Mouse (Mus musculus): ENCODE results near the gene Sptbn4.

Sptbn4 gene

GRCm38 (mm10) chr7:27473835-27474489, 26.5 kb upstream of the Sptbn4 start:
- DNase-seq = no peak

- peak; percentile 100 for DNase-seq
Observed at GRCm38 (mm10) chr7:27473156-27473834, 25.8 kb upstream of the Sptbn4 start, which contains the start of gene Sertad3. Sertad3 (plus strand) TSS chr7:27473768.

- peak; percentile 39 for DNase-seq
Observed at GRCm38 (mm10) chr7:27472596-27472995, 25.1 kb upstream of the Sptbn4 start.

GRCm38 (mm10) chr7:27471390-27472120, 24.1 kb upstream of the Sptbn4 start:
- peak; percentile 20 for DNase-seq

- DNase-seq = peak; percentile 25
Observed at GRCm38 (mm10) chr7:27467648-27468047, 20.2 kb upstream of the Sptbn4 start.

- no peak for DNase-seq
Observed at GRCm38 (mm10) chr7:27460477-27460876, 13.0 kb upstream of the Sptbn4 start.

- DNase-seq = no peak
Observed at GRCm38 (mm10) chr7:27459640-27460039, 12.2 kb upstream of the Sptbn4 start.

GRCm38 (mm10) chr7:27458614-27459013, 11.1 kb upstream of the Sptbn4 start:
- no peak for DNase-seq

- DNase-seq = no peak
Observed at GRCm38 (mm10) chr7:27455273-27455672, 7.8 kb upstream of the Sptbn4 start.

- no peak for DNase-seq
Observed at GRCm38 (mm10) chr7:27454461-27455121, 7.1 kb upstream of the Sptbn4 start.

GRCm38 (mm10) chr7:27452206-27452770, 4.8 kb upstream of the Sptbn4 start:
- DNase-seq = no peak

GRCm38 (mm10) chr7:27451359-27451758, 3.9 kb upstream of the Sptbn4 start:
- no peak for DNase-seq

GRCm38 (mm10) chr7:27449256-27449862, 1.9 kb upstream of the Sptbn4 start:
- peak; percentile 72 for DNase-seq

GRCm38 (mm10) chr7:27448421-27449206, 1.1 kb upstream of the Sptbn4 start:
- peak; percentile 57 for DNase-seq

- DNase-seq = peak; percentile 62
Observed at GRCm38 (mm10) chr7:27446521-27447418, 716 bp downstream of the Sptbn4 start.

GRCm38 (mm10) chr7:27446051-27446450, 1.4 kb downstream of the Sptbn4 start:
- DNase-seq = peak; percentile 42

- no peak for DNase-seq
Observed at GRCm38 (mm10) chr7:27440014-27440413, 7.5 kb downstream of the Sptbn4 start.

- DNase-seq = no peak
Observed at GRCm38 (mm10) chr7:27437544-27437943, 9.9 kb downstream of the Sptbn4 start.

GRCm38 (mm10) chr7:27433794-27434193, 13.7 kb downstream of the Sptbn4 start:
- no peak for DNase-seq

GRCm38 (mm10) chr7:27433349-27433748, 14.1 kb downstream of the Sptbn4 start:
- no peak for DNase-seq

Measured in cerebellum, adult 8-10 months (tissue).